Mouse (Mus musculus): ENCODE measurements around the gene Keg1.

DNA sequence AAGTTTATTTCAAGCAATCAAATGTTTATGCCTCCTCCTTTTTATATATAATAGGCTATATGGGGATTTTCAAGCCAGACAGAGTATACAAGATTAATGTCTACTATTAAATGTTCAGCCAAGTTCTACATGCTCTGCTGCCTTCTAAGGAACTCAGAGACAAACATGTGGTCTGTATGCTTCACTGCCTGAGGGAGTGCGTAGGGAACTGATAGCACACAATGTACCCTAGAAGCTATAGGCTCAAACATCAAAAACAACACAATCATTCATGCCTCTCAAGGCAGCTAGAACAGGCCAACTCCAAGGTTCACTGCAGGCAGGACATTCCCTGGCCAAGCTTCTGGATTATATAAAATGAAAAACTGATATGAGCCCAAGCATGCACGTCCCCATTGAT, 12.9 kb downstream of the Keg1 start:
- no peak for TF ChIP-seq POLR2A (IDR thresholded peaks at IDR 0.05; ENCODE audit: control insufficient read depth, low read depth, low read length)
- TF ChIP-seq CTCF (IDR thresholded peaks at IDR 0.05; ENCODE audit: control insufficient read depth, insufficient read depth, insufficient replicate concordance, low read depth, low read length) = no peak
